Mouse (Mus musculus): Measurements from ENCODE around the gene Znrf3.
A peak's percentile ranks its signal among the peaks of the same experiment; 100 is the strongest.

The Znrf3 gene

GRCm38 (mm10) chr11:5271274-5272065, 173.2 kb downstream of the Znrf3 start:
- DNase-seq (ENCODE audit: low read depth, low spot score): no peak

- no peak for DNase-seq (ENCODE audit: low read depth, low spot score)
Measured at GRCm38 (mm10) chr11:5269846-5270461, 174.7 kb downstream of the Znrf3 start.

GRCm38 (mm10) chr11:5265764-5266163, 178.9 kb downstream of the Znrf3 start:
- DNase-seq (ENCODE audit: low read depth, low spot score): no peak

- DNase-seq (ENCODE audit: low read depth, low spot score): no peak
Measured at GRCm38 (mm10) chr11:5263078-5263730, 181.4 kb downstream of the Znrf3 start.

- DNase-seq (ENCODE audit: low read depth, low spot score): peak; percentile 90
Measured at GRCm38 (mm10) chr11:5261508-5262392, 182.9 kb downstream of the Znrf3 start, which contains the start of gene Kremen1. Gene Kremen1 (minus strand): TSS chr11:5261558.

- DNase-seq (ENCODE audit: low read depth, low spot score): peak; percentile 60
Measured at GRCm38 (mm10) chr11:5260942-5261459, 183.6 kb downstream of the Znrf3 start.

GRCm38 (mm10) chr11:5259944-5260598, 184.6 kb downstream of the Znrf3 start:
- no peak for DNase-seq (ENCODE audit: low read depth, low spot score)

GRCm38 (mm10) chr11:5258036-5258435, 186.6 kb downstream of the Znrf3 start:
- DNase-seq (ENCODE audit: low read depth, low spot score): no peak

- no peak for DNase-seq (ENCODE audit: low read depth, low spot score)
Measured at GRCm38 (mm10) chr11:5257151-5257862, 187.3 kb downstream of the Znrf3 start.

- DNase-seq (ENCODE audit: low read depth, low spot score): no peak
Measured at GRCm38 (mm10) chr11:5255509-5256014, 189.1 kb downstream of the Znrf3 start.

- no peak for DNase-seq (ENCODE audit: low read depth, low spot score)
Measured at GRCm38 (mm10) chr11:5254016-5254415, 190.6 kb downstream of the Znrf3 start.

- no peak for DNase-seq (ENCODE audit: low read depth, low spot score)
Measured at GRCm38 (mm10) chr11:5253528-5253927, 191.1 kb downstream of the Znrf3 start.

GRCm38 (mm10) chr11:5252727-5253126, 191.9 kb downstream of the Znrf3 start:
- no peak for DNase-seq (ENCODE audit: low read depth, low spot score)

GRCm38 (mm10) chr11:5251112-5251511, 193.5 kb downstream of the Znrf3 start:
- DNase-seq (ENCODE audit: low read depth, low spot score): no peak

- no peak for DNase-seq (ENCODE audit: low read depth, low spot score)
Measured at GRCm38 (mm10) chr11:5248200-5248599, 196.4 kb downstream of the Znrf3 start.

- DNase-seq (ENCODE audit: low read depth, low spot score): no peak
Measured at GRCm38 (mm10) chr11:5245431-5245830, 199.2 kb downstream of the Znrf3 start.

GRCm38 (mm10) chr11:5244749-5245130, 199.9 kb downstream of the Znrf3 start:
- no peak for DNase-seq (ENCODE audit: low read depth, low spot score)

- DNase-seq (ENCODE audit: low read depth, low spot score): no peak
Measured at GRCm38 (mm10) chr11:5243812-5244748, 200.6 kb downstream of the Znrf3 start.

GRCm38 (mm10) chr11:5243208-5243607, 201.4 kb downstream of the Znrf3 start:
- DNase-seq (ENCODE audit: low read depth, low spot score): no peak

Measured in mesoderm, embryonic 11.5 days (tissue).